Mouse (Mus musculus): Measurements from ENCODE around the gene Ost4. TPM values are rescaled to one million over a fixed set of nuclear protein-coding genes. Genes with fewer than 3 reads are reported as not detected.

The Ost4 gene
- total and polyA plus RNA-seq, 3 experiments, result 220 to 478 (median 321) TPM

GRCm38 (mm10) chr5:30878616-30879015, 29.0 kb downstream of the Ost4 start:
- Histone ChIP-seq H3K9me3 (replicated peaks; ENCODE audit: insufficient read depth, low read length) (no peaks in the 10 kb centered on the region), H3K27ac (ENCODE audit: control insufficient read depth, low read depth, low read length) (no peak overlapping the region), H3K9ac (ENCODE audit: control insufficient read depth, low read depth, low read length, poor library complexity, severe bottlenecking) (no peak overlapping the region), H3K4me1 (ENCODE audit: control insufficient read depth in 1 of 2, insufficient read depth in 2 of 2, low read length in 2 of 2) (no peaks in the 10 kb centered on the region), H3K4me3 (ENCODE audit: control insufficient read depth in 1 of 2, insufficient read depth in 1 of 2, low read depth in 2 of 2, low read length in 2 of 2) (no peak overlapping the region), H3K36me3 (ENCODE audit: control insufficient read depth in 1 of 2, insufficient read depth in 2 of 2, low read length in 2 of 2) (peaks cover 0 to 14% of the 10 kb centered on the region in 2 experiments; a peak in 2 of 4 replicates), H3K79me2 (ENCODE audit: control insufficient read depth, insufficient read depth, low read length, poor library complexity) (no peaks in the 10 kb centered on the region), H3K27me3 (ENCODE audit: control insufficient read depth in 1 of 2, insufficient read depth in 2 of 2, low read length in 2 of 2) (no peaks in the 10 kb centered on the region)
- no peak for DNase-seq (ENCODE audit: low read depth, low spot score)
- TF ChIP-seq POLR2AphosphoS2 (IDR thresholded peaks at IDR 0.05; ENCODE audit: low read length), result peak; percentile 54; the same call in 1 of the 2 replicates
- TF ChIP-seq NRF1 (IDR thresholded peaks at IDR 0.05; ENCODE audit: insufficient read depth, low read depth, low read length, poor library complexity, severe bottlenecking), result no peak
- TF ChIP-seq ZNF384 (IDR thresholded peaks at IDR 0.05; ENCODE audit: low read depth, low read length), result peak; percentile 43; the same call in 1 of the 2 replicates
- TF ChIP-seq POLR2A (IDR thresholded peaks at IDR 0.05; ENCODE audit: control insufficient read depth in 1 of 2, insufficient read depth in 1 of 2, low read depth in 1 of 2, low read length in 2 of 2, poor library complexity in 1 of 2), result peak in 1 of 2 experiments; percentile 23; a peak in 1 of 4 replicates

GRCm38 (mm10) chr5:30874365-30874764, 33.2 kb downstream of the Ost4 start:
- H3K9me3 ChIP-seq (replicated peaks; ENCODE audit: insufficient read depth, low read length), result no peaks in the 10 kb centered on the region
- H3K36me3 ChIP-seq (ENCODE audit: control insufficient read depth in 1 of 2, insufficient read depth in 2 of 2, low read length in 2 of 2), result peaks cover 6 to 26% of the 10 kb centered on the region in 2 experiments
- H3K27me3 ChIP-seq (ENCODE audit: control insufficient read depth in 1 of 2, insufficient read depth in 2 of 2, low read length in 2 of 2), result no peaks in the 10 kb centered on the region
- no peak for TF ChIP-seq ZKSCAN1 (IDR thresholded peaks at IDR 0.05; ENCODE audit: low read depth, low read length)
- no peak for TF ChIP-seq MAFK (IDR thresholded peaks at IDR 0.05; ENCODE audit: borderline replicate concordance, low read depth, low read length)
- no peak for TF ChIP-seq MAZ (IDR thresholded peaks at IDR 0.05; ENCODE audit: low read depth, low read length)
- TF ChIP-seq ZMIZ1 (IDR thresholded peaks at IDR 0.05; ENCODE audit: low read depth, low read length), result no peak
- TF ChIP-seq POLR2A (IDR thresholded peaks at IDR 0.05; ENCODE audit: control insufficient read depth in 1 of 2, insufficient read depth in 1 of 2, low read depth in 1 of 2, low read length in 2 of 2, poor library complexity in 1 of 2), result no peak
- no peak for TF ChIP-seq TAL1 (IDR thresholded peaks at IDR 0.05; ENCODE audit: low read length)
- no peak for TF ChIP-seq BHLHE40 (IDR thresholded peaks at IDR 0.05; ENCODE audit: borderline replicate concordance, low read depth, low read length)
- TF ChIP-seq CTCF (IDR thresholded peaks at IDR 0.05 in 2 of 3, conservative IDR thresholded peaks at IDR 0.05 in 1 of 3; ENCODE audit: control insufficient read depth in 1 of 3, insufficient read depth in 1 of 3, low read depth in 2 of 3, low read length in 3 of 3, poor library complexity in 1 of 3, severe bottlenecking in 1 of 3), result no peak
- no peak for TF ChIP-seq ZC3H11A (IDR thresholded peaks at IDR 0.05; ENCODE audit: low read depth, low read length)
- TF ChIP-seq POLR2AphosphoS2 (IDR thresholded peaks at IDR 0.05; ENCODE audit: low read length), result no peak
- TF ChIP-seq SIN3A (IDR thresholded peaks at IDR 0.05; ENCODE audit: low read length), result no peak
- TF ChIP-seq CHD2 (IDR thresholded peaks at IDR 0.05; ENCODE audit: low read length), result no peak
- no peak for TF ChIP-seq MXI1 (IDR thresholded peaks at IDR 0.05; ENCODE audit: low read depth, low read length)
- TF ChIP-seq UBTF (IDR thresholded peaks at IDR 0.05; ENCODE audit: borderline replicate concordance, insufficient read depth, low read depth, low read length), result no peak
- no peak for TF ChIP-seq POLR2AphosphoS5 (IDR thresholded peaks at IDR 0.05; ENCODE audit: borderline replicate concordance, low read depth, low read length)
- TF ChIP-seq HCFC1 (IDR thresholded peaks at IDR 0.05; ENCODE audit: low read depth, low read length), result no peak
- H3K9ac ChIP-seq (ENCODE audit: control insufficient read depth, low read depth, low read length, poor library complexity, severe bottlenecking), result no peak overlapping the region
- H3K4me1 ChIP-seq (ENCODE audit: control insufficient read depth in 1 of 2, insufficient read depth in 2 of 2, low read length in 2 of 2), result peaks cover 3 to 6% of the 10 kb centered on the region in 2 experiments
- H3K79me2 ChIP-seq (ENCODE audit: control insufficient read depth, insufficient read depth, low read length, poor library complexity), result peaks cover 13% of the 10 kb centered on the region
- no peak overlapping the region for H3K4me3 ChIP-seq (ENCODE audit: control insufficient read depth in 1 of 2, insufficient read depth in 1 of 2, low read depth in 2 of 2, low read length in 2 of 2)
- H3K27ac ChIP-seq (ENCODE audit: control insufficient read depth, low read depth, low read length), result no peak overlapping the region
- DNase-seq (ENCODE audit: low read depth, low spot score), result no peak
